Mouse (Mus musculus): ENCODE results near the gene Gm45713.
"Not testable (repeated sequence)": the region's sequence is repeated elsewhere in the genome, so short reads cannot be mapped to it uniquely, and the experiment has no call there.

The Gm45713 gene

GRCm38 (mm10) chr7:45135993-45136567 lies at the start of gene Gm45713, which contains the start of gene Flt3l:
Gm45713 (minus strand) TSS chr7:45136231.
Flt3l (minus strand) TSS chr7:45136432.
- peak; percentile 84 for DNase-seq (ENCODE audit: low spot score)

GRCm38 (mm10) chr7:45183672-45184071 lies 47.6 kb upstream of the Gm45713 start:
- DNase-seq (ENCODE audit: low spot score) = no peak

DNA sequence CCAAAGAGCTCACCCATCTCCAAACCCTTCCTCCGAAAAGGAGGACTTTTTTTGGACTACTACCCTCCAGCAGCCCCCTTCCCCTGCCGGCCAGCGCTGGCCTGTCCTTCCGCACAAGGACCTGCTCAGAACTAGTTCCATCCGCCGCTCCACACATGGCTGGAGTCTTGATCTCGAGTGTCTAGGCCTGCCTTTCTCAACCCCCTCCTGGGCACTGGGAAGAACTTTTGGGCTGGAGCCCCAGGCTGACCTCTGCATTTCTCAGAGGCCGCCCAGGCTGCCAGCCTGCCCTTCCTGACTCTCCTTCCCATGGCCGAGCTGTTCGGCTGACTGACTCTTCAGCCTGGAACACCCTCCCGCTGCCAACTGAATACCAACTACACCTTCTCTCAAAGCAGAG lies 46.6 kb upstream of the Gm45713 start:
- no peak for DNase-seq (ENCODE audit: low spot score)

DNA sequence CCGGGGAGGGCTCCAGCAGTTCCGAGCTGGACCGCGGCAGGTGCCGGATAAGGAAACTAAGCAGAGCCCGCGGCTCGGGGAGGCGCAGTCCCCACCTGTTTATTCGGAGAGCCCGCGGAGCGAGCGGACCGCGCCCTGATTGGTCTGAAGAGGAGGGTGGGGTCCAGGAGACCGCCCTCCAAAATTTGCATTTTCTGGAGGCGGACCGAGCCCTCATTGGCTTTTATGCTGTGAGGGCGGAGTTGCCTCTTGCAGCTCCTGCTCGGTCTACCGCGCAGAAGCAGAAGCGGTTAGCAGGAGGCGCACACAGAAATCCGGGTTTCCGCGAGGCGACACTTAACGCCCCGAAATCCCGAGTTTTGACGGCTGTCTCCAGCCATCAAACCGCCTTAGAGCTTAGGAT lies 46.2 kb upstream of the Gm45713 start:
- DNase-seq (ENCODE audit: low spot score) = peak; percentile 82

- no peak for DNase-seq (ENCODE audit: low spot score)
These were observed 45.5 kb upstream of the Gm45713 start for GRCm38 (mm10) chr7:45181540-45181939.

GRCm38 (mm10) chr7:45180896-45181477 lies 45.0 kb upstream of the Gm45713 start, which contains the start of gene Pth2:
Pth2 (plus strand) TSS chr7:45180995.
- DNase-seq (ENCODE audit: low spot score) = no peak

GRCm38 (mm10) chr7:45179469-45179868 lies 43.4 kb upstream of the Gm45713 start, which contains the start of gene Gfy:
Gfy (minus strand) TSS chr7:45179569.
- DNase-seq (ENCODE audit: low spot score) = no peak

DNA sequence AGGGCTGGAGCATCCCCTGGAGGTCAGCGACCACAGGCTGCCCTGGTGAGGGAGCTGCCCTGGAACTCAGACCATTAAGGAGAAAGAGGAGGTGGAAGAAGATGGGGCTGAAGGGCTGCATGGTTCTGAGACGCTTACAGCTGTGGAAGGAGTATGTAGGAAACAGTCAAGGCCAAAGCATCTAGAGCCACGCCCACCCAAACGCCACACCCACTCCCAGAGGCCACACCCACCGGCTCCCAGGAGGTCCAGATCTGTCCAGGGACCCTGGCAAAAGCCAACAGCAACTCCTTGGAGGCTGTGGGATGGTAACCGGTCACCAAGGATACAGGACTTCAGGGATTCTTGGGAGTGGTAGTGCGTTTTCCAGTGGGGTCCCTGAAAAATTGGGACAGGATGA lies 42.5 kb upstream of the Gm45713 start:
- DNase-seq (ENCODE audit: low spot score) = no peak

GRCm38 (mm10) chr7:45176356-45176755 lies 40.3 kb upstream of the Gm45713 start:
- no peak for DNase-seq (ENCODE audit: low spot score)

DNA sequence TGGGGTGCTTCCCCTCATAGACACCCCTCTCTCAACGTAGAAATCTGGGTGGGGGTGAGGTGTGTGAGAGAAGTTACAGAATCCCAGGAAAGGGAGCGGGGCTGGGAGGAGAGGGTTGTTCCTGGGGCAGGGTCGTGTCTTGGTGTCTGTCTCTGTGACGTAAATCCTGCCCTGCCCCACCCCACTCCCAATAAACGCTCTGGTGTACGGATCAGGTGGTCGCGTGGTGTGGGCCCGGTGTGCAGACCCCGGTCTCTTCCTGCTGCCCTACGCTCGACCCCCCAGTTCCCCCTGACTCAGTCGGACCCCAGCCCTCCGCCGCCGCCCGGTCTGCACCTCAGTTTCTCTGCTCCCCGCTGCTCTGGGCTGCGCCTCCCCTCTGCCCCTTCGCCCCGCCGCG lies 39.9 kb upstream of the Gm45713 start:
- no peak for DNase-seq (ENCODE audit: low spot score)

DNA sequence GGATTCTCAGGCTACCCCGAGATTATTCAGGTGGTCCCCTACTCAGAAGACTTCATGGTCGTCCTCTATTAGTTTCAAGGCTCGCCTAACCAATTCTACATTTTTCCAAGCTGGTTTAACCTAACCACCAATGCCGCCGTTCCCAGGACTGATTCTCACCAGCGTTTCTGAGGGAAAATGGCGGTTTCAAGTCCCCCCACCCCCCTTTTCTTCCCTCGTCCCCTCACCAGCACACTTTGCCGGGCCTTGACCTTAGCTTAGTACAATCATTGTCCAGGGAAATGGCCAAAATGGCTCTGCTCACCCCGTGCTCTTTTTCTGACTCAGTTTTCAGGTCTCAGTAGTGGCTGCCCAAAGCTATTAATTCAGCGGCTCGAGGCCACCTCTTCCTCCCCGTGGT lies 39.4 kb upstream of the Gm45713 start:
- no peak for DNase-seq (ENCODE audit: low spot score)

DNA sequence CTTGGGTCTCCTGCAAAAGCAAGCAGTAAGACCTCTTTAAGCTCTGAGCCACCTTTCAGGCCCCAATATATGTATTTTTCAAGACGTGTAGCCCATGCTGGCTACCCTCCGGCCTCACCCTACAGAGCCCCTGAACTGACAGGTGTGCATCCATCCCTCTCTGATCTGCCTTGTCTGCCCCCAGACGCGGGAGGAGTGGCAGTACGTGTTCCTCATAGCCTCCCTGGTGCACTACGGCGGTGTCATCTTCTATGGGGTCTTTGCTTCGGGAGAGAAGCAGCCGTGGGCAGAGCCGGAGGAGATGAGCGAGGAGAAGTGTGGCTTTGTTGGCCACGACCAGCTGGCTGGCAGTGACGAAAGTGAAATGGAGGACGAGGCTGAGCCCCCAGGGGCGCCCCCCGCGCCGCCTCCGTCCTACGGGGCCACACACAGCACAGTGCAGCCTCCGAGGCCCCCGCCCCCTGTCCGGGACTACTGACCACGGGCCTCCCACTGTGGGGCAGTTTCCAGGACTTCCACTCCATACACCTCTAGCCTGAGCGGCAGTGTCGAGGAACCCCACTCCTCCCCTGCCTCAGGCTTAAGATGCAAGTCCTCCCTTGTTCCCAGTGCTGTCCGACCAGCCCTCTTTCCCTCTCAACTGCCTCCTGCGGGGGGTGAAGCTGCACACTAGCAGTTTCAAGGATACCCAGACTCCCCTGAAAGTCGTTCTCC lies 38.7 kb upstream of the Gm45713 start:
- no peak for DNase-seq (ENCODE audit: low spot score)

- not testable (repeated sequence) for DNase-seq (ENCODE audit: low spot score)
These were observed 37.7 kb upstream of the Gm45713 start for GRCm38 (mm10) chr7:45173772-45174171.

GRCm38 (mm10) chr7:45172974-45173373 lies 36.9 kb upstream of the Gm45713 start:
- DNase-seq (ENCODE audit: low spot score) = no peak

DNA sequence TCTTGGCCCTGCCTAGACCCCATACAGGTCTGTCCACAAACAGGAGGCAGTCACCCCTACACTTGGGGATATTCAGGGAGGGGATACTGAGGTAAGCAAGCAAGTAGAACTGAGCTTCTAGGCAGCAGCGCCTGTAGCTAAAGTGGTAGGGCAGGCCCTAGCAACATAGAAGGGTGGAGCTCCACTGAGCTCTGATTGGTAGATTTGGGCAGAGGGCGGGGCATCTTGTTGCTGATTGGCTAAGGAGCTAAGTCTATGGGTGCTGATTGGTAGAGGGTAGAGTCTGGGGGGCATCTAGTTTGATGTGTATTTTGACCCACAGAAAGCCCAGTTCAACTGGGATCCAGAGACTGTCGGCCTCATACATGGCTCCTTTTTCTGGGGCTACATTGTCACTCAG lies 33.5 kb upstream of the Gm45713 start:
- no peak for DNase-seq (ENCODE audit: low spot score)

GRCm38 (mm10) chr7:45168656-45169055 lies 32.6 kb upstream of the Gm45713 start:
- DNase-seq (ENCODE audit: low spot score) = no peak

GRCm38 (mm10) chr7:45167761-45168445 lies 31.9 kb upstream of the Gm45713 start:
- no peak for DNase-seq (ENCODE audit: low spot score)

DNA sequence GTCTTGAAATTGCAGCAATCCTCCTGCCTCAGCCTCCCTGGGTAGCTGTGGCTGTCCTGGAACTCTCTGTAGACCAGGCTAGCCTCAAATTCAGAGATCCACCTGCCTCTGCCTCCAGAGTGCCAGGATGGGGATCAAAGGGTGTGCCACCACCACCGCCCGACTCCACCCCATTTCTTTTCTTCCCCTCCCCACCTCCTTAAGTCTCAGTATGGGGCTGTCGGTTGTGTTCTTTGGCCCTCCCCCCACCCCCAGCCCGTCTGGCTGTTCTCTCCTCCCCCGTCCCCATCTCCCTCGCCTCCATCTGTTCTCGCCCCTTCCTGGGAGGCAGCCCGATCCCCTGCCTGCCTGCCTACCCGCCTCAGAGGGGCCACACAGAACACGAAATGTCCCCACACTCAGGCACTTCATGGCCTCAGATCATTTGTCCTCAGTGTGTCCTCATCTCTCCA lies 30.9 kb upstream of the Gm45713 start:
- DNase-seq (ENCODE audit: low spot score) = no peak

DNA sequence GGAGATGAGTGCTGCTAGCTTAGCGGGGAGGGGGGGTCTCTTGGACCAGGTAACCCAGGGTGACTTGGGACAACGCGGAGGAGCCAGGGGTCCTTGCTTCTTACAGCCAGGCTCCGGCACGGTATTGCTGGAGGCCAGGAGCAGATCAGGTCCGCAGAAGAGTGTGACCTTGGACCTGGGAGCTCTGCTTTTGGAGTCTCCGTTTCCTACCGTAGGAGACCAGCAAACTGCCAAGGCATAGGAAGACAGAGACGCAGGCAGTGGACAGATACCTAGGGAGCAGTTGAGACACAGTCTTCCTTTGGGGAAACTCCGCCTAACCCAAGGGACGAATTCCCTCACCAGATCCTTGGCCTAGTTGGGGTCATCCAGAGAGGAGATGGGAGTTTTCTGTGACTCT lies 29.7 kb upstream of the Gm45713 start:
- no peak for DNase-seq (ENCODE audit: low spot score)

- no peak for DNase-seq (ENCODE audit: low spot score)
These were observed 28.8 kb upstream of the Gm45713 start for GRCm38 (mm10) chr7:45164833-45165232.

- no peak for DNase-seq (ENCODE audit: low spot score)
These were observed 27.9 kb upstream of the Gm45713 start, which contains the start of gene Slc17a7 for GRCm38 (mm10) chr7:45163735-45164490. Slc17a7 (plus strand) TSS chr7:45163949.

Data from ovary, adult 18-20 months (tissue).